Mouse (Mus musculus) embryonic facial prominence, embryonic 15.5 days (tissue): ENCODE data around the gene Pycard. TPM values are rescaled to one million over a fixed set of nuclear protein-coding genes. Genes with fewer than 3 reads are reported as not detected.
A peak's percentile ranks its signal among the peaks of the same experiment; 100 is the strongest.
"Not testable (repeated sequence)": the region's sequence is repeated elsewhere in the genome, so short reads cannot be mapped to it uniquely, and the experiment has no call there.

ENCODE experiments used
- ATAC-seq: fragments of 200-750 bp; cut with Nextera tagmentation; 2 replicates; pipeline ENCODE4 v1.8.0; 2017; ENCODE audit warnings: low read depth, moderate TSS enrichment; ENCODE audit not compliant: insufficient number of reproducible peaks, low FRiP score, low TSS enrichment
- H3K27ac ChIP-seq: fragments of 300-500 bp; sonication (generic); replicated peaks from 2 replicates; pipeline ENCODE4 v1.5.1; 2015; ENCODE audit warnings: mild to moderate bottlenecking, inconsistent platforms
- H3K27me3 ChIP-seq: fragments of 300-500 bp; sonication (generic); 2 replicates; pipeline ENCODE4 v1.6.1; 2015; ENCODE audit warnings: inconsistent platforms
- H3K36me3 ChIP-seq: fragments of 300-500 bp; sonication (generic); 2 replicates; pipeline ENCODE4 v1.6.1; 2015; ENCODE audit warnings: mild to moderate bottlenecking, inconsistent platforms
- H3K4me1 ChIP-seq: fragments of 300-500 bp; sonication (generic); 2 replicates; pipeline ENCODE4 v1.6.1; 2015; ENCODE audit warnings: inconsistent platforms
- H3K4me2 ChIP-seq: fragments of 300-500 bp; sonication (generic); replicated peaks from 2 replicates; pipeline ENCODE4 v1.6.1; 2015; ENCODE audit warnings: mild to moderate bottlenecking, inconsistent platforms
- H3K4me3 ChIP-seq: fragments of 300-500 bp; sonication (generic); replicated peaks from 2 replicates; pipeline ENCODE4 v1.5.1; 2015; ENCODE audit warnings: mild to moderate bottlenecking, inconsistent platforms
- H3K9ac ChIP-seq: fragments of 300-500 bp; sonication (generic); 2 replicates; pipeline ENCODE4 v1.6.1; 2015; ENCODE audit warnings: inconsistent platforms
- H3K9me3 ChIP-seq: fragments of 300-500 bp; sonication (generic); replicated peaks from 2 replicates; pipeline ENCODE4 v1.6.1; 2016; ENCODE audit warnings: inconsistent platforms
- WGBS: fragments of 180-500 bp; shearing (Covaris S2); methylation state at CpG from one replicate; pipeline ENCODE4 v1.1.7; 2015; 5-methylcytosine and 5-hydroxymethylcytosine counted together
- polyA plus RNA-seq: library from polyadenylated mRNA; unstranded; fragments of >200 nt; fragmentation: Nextera tagmentation; extraction: Ambion mirVana; gene quantifications from 2 replicates; pipeline ENCODE4 v1.2.1, GENCODE M21; 2015

Gene Pycard
- polyA plus RNA-seq, 1 experiment from 2014 or later: 102 TPM

- H3K9ac ChIP-seq: peak within 1 kb of the TSS; percentile 94
- H3K4me1 ChIP-seq: peaks cover 21% of the 10 kb centered on the region
- ATAC-seq: peak; percentile 94
- H3K27me3 ChIP-seq: no peaks in the 10 kb centered on the region
- under 1% methylated on average over 92 of the region's 92 CpGs for WGBS
- no peaks in the 10 kb centered on the region for H3K9me3 ChIP-seq
- peaks cover 25% of the 10 kb centered on the region for H3K36me3 ChIP-seq
- H3K4me3 ChIP-seq: peak within 1 kb of the TSS; percentile 94
- H3K4me2 ChIP-seq: peak within 1 kb of the TSS; percentile 75
- H3K27ac ChIP-seq: peak within 1 kb of the TSS; percentile 97
These were observed 26.4 kb downstream of the Pycard start, which contains the start of gene Fus for GRCm38 (mm10) chr7:127967004-127967921. Gene Fus (plus strand): TSS chr7:127967457.

DNA sequence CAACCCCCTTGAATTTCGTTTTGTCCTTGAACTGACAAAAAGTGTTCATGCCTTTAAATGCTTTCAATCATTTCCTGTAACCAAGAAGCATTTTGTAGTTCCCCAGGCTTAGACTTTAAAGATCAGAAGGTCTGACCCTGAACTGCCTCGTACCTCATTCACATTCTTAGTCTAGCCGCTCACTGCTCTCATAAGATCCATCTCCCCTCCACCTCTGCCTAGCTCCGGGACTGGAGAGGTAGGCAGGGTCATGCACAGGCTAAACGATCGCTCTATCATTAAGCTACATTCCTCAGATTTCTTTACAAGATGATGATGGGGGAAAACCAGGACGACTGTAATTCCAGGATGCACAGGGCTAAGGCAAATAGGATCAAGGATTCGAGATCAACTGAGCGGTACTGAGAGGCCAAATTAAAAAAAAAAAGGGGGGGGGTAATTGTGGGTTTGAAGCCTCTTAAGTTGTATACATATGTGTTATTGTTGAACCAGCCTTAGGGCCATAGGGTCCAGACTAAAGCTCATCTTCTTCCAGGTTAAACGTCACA is 27.2 kb downstream of the Pycard start:
- Histone ChIP-seq H3K4me1 (peaks cover 21% of the 10 kb centered on the region), H3K9me3 (no peaks in the 10 kb centered on the region), H3K4me2 (peak overlapping the region; percentile 75), H3K4me3 (peak overlapping the region; percentile 94), H3K36me3 (peaks cover 17% of the 10 kb centered on the region), H3K9ac (peak overlapping the region; percentile 48), H3K27ac (peak overlapping the region; percentile 97), H3K27me3 (no peaks in the 10 kb centered on the region)
- no peak for ATAC-seq
- 7% methylated on average over 10 of the region's 10 CpGs for WGBS

DNA sequence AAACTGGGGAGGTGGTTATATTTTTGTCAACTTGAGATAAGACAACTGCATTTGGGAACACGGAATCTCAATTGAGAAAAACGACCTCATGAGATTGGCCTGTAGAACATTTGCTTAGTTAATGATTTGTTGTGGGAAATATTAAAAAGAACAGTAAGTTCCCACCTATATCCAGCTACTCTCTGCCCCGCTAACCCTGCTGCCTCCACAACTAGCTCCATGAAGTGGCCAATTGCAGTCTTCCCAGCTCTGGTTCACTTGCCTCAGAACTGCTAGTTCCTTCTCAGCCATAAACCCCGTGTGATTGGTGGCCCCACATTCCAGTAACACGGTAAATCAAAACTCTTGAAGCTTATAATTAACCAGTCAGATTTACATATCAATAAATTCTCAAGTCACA is 34.3 kb downstream of the Pycard start:
- H3K36me3 ChIP-seq: no peaks in the 10 kb centered on the region
- H3K4me2 ChIP-seq: no peak overlapping the region
- no peak overlapping the region for H3K9ac ChIP-seq
- H3K9me3 ChIP-seq: no peaks in the 10 kb centered on the region
- H3K27ac ChIP-seq: no peak overlapping the region
- no peak for ATAC-seq
- H3K4me1 ChIP-seq: no peaks in the 10 kb centered on the region
- no peaks in the 10 kb centered on the region for H3K27me3 ChIP-seq
- H3K4me3 ChIP-seq: no peak overlapping the region
- WGBS: 63% methylated on average over 5 of the region's 5 CpGs

- Histone ChIP-seq H3K36me3 (no peaks in the 10 kb centered on the region), H3K9ac (no peak overlapping the region), H3K4me2 (no peak overlapping the region), H3K27ac (no peak overlapping the region), H3K4me1 (no peaks in the 10 kb centered on the region), H3K9me3 (no peaks in the 10 kb centered on the region), H3K4me3 (no peak overlapping the region), H3K27me3 (no peaks in the 10 kb centered on the region)
- WGBS: 40% methylated on average over 13 of the region's 13 CpGs
- ATAC-seq: no peak
These were observed 40.6 kb downstream of the Pycard start for GRCm38 (mm10) chr7:127952864-127953581.

- Histone ChIP-seq H3K4me2 (no peak within 1 kb of the TSS), H3K27ac (no peak within 1 kb of the TSS), H3K4me3 (no peak within 1 kb of the TSS), H3K9me3 (no peaks in the 10 kb centered on the region), H3K36me3 (no peaks in the 10 kb centered on the region), H3K27me3 (peaks cover 29% of the 10 kb centered on the region), H3K9ac (no peak within 1 kb of the TSS), H3K4me1 (no peaks in the 10 kb centered on the region)
- no peak; the same call in 1 of the 2 replicates for ATAC-seq
- WGBS: 74% methylated on average over 6 of the region's 6 CpGs
These were observed 47.1 kb downstream of the Pycard start, which contains the start of gene Prss36 for GRCm38 (mm10) chr7:127946470-127947023. Gene Prss36 (minus strand): TSS chr7:127946725.

- H3K4me2 ChIP-seq: peak overlapping the region; percentile 2; the same call in 1 of the 2 replicates
- H3K4me1 ChIP-seq: no peaks in the 10 kb centered on the region
- no peak overlapping the region for H3K27ac ChIP-seq
- WGBS: 13% methylated on average over 23 of the region's 23 CpGs
- peaks cover 29% of the 10 kb centered on the region for H3K27me3 ChIP-seq
- no peaks in the 10 kb centered on the region for H3K9me3 ChIP-seq
- no peaks in the 10 kb centered on the region for H3K36me3 ChIP-seq
- H3K4me3 ChIP-seq: no peak overlapping the region
- no peak overlapping the region for H3K9ac ChIP-seq
- ATAC-seq: no peak; the same call in 1 of the 2 replicates
These were observed 49.1 kb downstream of the Pycard start for GRCm38 (mm10) chr7:127944614-127945013.

GRCm38 (mm10) chr7:127942097-127942496 is 51.6 kb downstream of the Pycard start:
- H3K9me3 ChIP-seq, H3K36me3 ChIP-seq, H3K4me1 ChIP-seq, H3K9ac ChIP-seq, H3K27ac ChIP-seq, ATAC-seq, H3K4me3 ChIP-seq, H3K4me2 ChIP-seq: not testable (repeated sequence)
- WGBS: 50% methylated on average over 2 of the region's 2 CpGs
- peaks cover 29% of the 10 kb centered on the region for H3K27me3 ChIP-seq

Other genes starting within 250 kb of the Pycard start
- gene Fbxl19, start 249.3 kb downstream of the Pycard start, polyA plus RNA-seq: 5.2 and 5.7 TPM in 2 replicates
- gene Orai3, start 224.1 kb downstream of the Pycard start, polyA plus RNA-seq: 27.6 and 28.1 TPM in 2 replicates
- 26.3 and 27.0 TPM in 2 replicates for gene Setd1a, start 217.2 kb downstream of the Pycard start, polyA plus RNA-seq
- not detected in 2 replicates for gene Gm49388, start 208.3 kb downstream of the Pycard start, polyA plus RNA-seq
- gene Hsd3b7, start 193.3 kb downstream of the Pycard start, polyA plus RNA-seq: 24.8 and 25.2 TPM in 2 replicates
- gene Stx4a, start 169.6 kb downstream of the Pycard start, polyA plus RNA-seq: 58.9 and 69.6 TPM in 2 replicates
- 4.3 and 6.9 TPM in 2 replicates for gene Stx1b, start 169.3 kb downstream of the Pycard start, polyA plus RNA-seq
- gene Zfp646, start 117.6 kb downstream of the Pycard start, polyA plus RNA-seq: 9.7 and 10.9 TPM in 2 replicates
- 17.7 and 18.1 TPM in 2 replicates for gene Zfp668, start 117.0 kb downstream of the Pycard start, polyA plus RNA-seq
- 2.4 and 4.6 TPM in 2 replicates for gene Prss53, start 102.9 kb downstream of the Pycard start, polyA plus RNA-seq
- not detected in 2 replicates for gene Gm21974, start 98.4 kb downstream of the Pycard start, polyA plus RNA-seq
- 234 and 262 TPM in 2 replicates for gene Vkorc1, start 98.2 kb downstream of the Pycard start, polyA plus RNA-seq
- 108 and 112 TPM in 2 replicates for gene Bckdk, start 89.8 kb downstream of the Pycard start, polyA plus RNA-seq
- 39.8 and 40.2 TPM in 2 replicates for gene Kat8, start 81.4 kb downstream of the Pycard start, polyA plus RNA-seq
- gene Prss8, start 63.8 kb downstream of the Pycard start, polyA plus RNA-seq: 15.8 and 17.2 TPM in 2 replicates
- 12.1 and 12.2 TPM in 2 replicates for gene Prss36, start 47.1 kb downstream of the Pycard start, polyA plus RNA-seq
- gene Fus, start 26.4 kb downstream of the Pycard start, polyA plus RNA-seq: 394 and 418 TPM in 2 replicates
- 3.6 and 5.2 TPM in 2 replicates for gene Trim72, start 10.1 kb upstream of the Pycard start, polyA plus RNA-seq
- 1.6 and 1.8 TPM in 2 replicates for gene Itgam, start 68.8 kb upstream of the Pycard start, polyA plus RNA-seq
- not detected in 2 replicates for gene Gm49368, start 68.8 kb upstream of the Pycard start, polyA plus RNA-seq
- 0.14 and 0.19 TPM in 2 replicates for gene Itgax, start 135.7 kb upstream of the Pycard start, polyA plus RNA-seq
- not detected in 2 replicates for gene Itgad, start 160.5 kb upstream of the Pycard start, polyA plus RNA-seq
- 51.6 and 67.7 TPM in 2 replicates for gene Cox6a2, start 212.5 kb upstream of the Pycard start, polyA plus RNA-seq
- gene Armc5, start 243.5 kb upstream of the Pycard start, polyA plus RNA-seq: 19.4 and 19.6 TPM in 2 replicates
- 7.8 and 9.1 TPM in 2 replicates for gene 9130023H24Rik, start 244.2 kb upstream of the Pycard start, polyA plus RNA-seq